20 mouse cellular contexts compared by ENCODE assay signal in the genomic region with DNA sequence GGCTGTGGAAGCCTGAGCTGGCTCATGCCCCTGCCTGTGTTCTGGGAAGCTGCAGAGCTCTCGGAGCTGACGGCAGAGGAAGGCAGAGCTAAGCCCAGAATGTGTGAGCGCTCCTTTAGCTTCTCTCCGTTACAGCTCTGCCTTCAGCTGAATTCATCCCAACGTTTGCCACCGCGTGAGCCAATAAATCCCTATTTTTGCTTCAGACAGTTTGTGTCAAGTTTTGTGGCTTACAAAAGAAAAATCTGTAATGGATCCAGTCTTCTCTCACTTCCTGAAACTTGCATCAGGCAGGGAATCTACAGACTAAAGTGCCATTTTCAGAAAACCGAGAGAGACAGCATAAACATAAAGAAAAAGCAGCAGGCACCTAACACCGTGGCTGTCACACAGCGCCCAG.
A peak's percentile ranks its signal among the peaks of the same experiment; 100 is the strongest.
DNase-seq lines count a peak whose midpoint lies in the region; ATAC-seq lines count a peak whose summit lies in the region.
"Had no signal": no experiment of that assay in that cellular context is flagged by ENCODE, and none has a peak within 500 bp of the region (broad histone marks: within the 10 kb centered on the region; RNA-seq: fewer than 3 reads in every experiment).

No protein-coding gene starts in this region.

- DNase-seq in forebrain, embryonic 11.5 days (ENCODE audit: low spot score), result no peak
- DNase-seq in right cerebral cortex, postnatal 10 days (ENCODE audit: low spot score in 2 of 2), result peak; percentile 68
- DNase-seq in spleen, postnatal 10 days (ENCODE audit: low spot score in 2 of 2), result no peak
- DNase-seq in ovary, adult 18-20 months (ENCODE audit: low spot score), result no peak
- DNase-seq in spleen, postnatal 36 days (ENCODE audit: low spot score in 2 of 2), result no peak
- DNase-seq: adrenal gland, postnatal 14 days; cerebellum, adult 18-20 months; cerebellum, postnatal 36 days; gastrocnemius, postnatal 36 days; heart, postnatal 4 days; kidney, adult 11 months; lung, adult 18-20 months; lung, postnatal 14 days; thymus, postnatal 25 days had no signal

- H3K9me3 ChIP-seq in forebrain, embryonic 16.5 days (ENCODE audit: control insufficient read depth, low read length), result no peaks in the 10 kb centered on the region
- H3K9me3 ChIP-seq in forebrain, embryonic 11.5 days (ENCODE audit: control insufficient read depth, low read length), result no peaks in the 10 kb centered on the region
- H3K9me3 ChIP-seq in megakaryocyte, embryonic 14.5 days, result peaks cover 97% of the 10 kb centered on the region
- H3K9me3 ChIP-seq: forebrain, embryonic 12.5 days; heart, embryonic 15.5 days had no signal

- no peak overlapping the region for H3K9ac ChIP-seq in forebrain, embryonic 16.5 days (replicated peaks; ENCODE audit: low read depth, low read length)
- H3K9ac ChIP-seq in forebrain, embryonic 11.5 days (ENCODE audit: low read length), result no peak overlapping the region
- H3K9ac ChIP-seq: forebrain, embryonic 12.5 days; heart, embryonic 15.5 days had no signal

- 0 out of 2 replicates have a peak, but pooled peaks have one; percentile 43 for ATAC-seq in forebrain, embryonic 16.5 days
- ATAC-seq in forebrain, embryonic 11.5 days (replicated peaks; ENCODE audit: low FRiP score), result no peak
- ATAC-seq in megakaryocyte, adult 5-6 weeks (ENCODE audit: poor library complexity, severe bottlenecking), result no peak
- ATAC-seq: hindbrain, embryonic 16.5 days had no signal

- no peak overlapping the region for H3K4me3 ChIP-seq in forebrain, embryonic 16.5 days (replicated peaks; ENCODE audit: low read length)
- no peak overlapping the region for H3K4me3 ChIP-seq in forebrain, embryonic 11.5 days (ENCODE audit: low read depth, low read length)
- H3K4me3 ChIP-seq in megakaryocyte, embryonic 14.5 days (replicated peaks), result peak overlapping the region; percentile 54
- H3K4me3 ChIP-seq: forebrain, embryonic 12.5 days; heart, embryonic 15.5 days had no signal

- H3K4me1 ChIP-seq in forebrain, embryonic 16.5 days (replicated peaks; ENCODE audit: control insufficient read depth, insufficient read depth, low read length), result peaks cover 3% of the 10 kb centered on the region; the same call in 1 of the 2 replicates
- no peaks in the 10 kb centered on the region for H3K4me1 ChIP-seq in forebrain, embryonic 11.5 days (replicated peaks; ENCODE audit: control insufficient read depth, insufficient read depth, low read length)
- no peaks in the 10 kb centered on the region for H3K4me1 ChIP-seq in megakaryocyte, embryonic 14.5 days
- H3K4me1 ChIP-seq: heart, embryonic 15.5 days had no signal

- no peaks in the 10 kb centered on the region for H3K36me3 ChIP-seq in forebrain, embryonic 16.5 days (ENCODE audit: control insufficient read depth, insufficient read depth)
- no peaks in the 10 kb centered on the region for H3K36me3 ChIP-seq in forebrain, embryonic 11.5 days (ENCODE audit: control insufficient read depth, insufficient read depth, low read length)
- no peaks in the 10 kb centered on the region for H3K36me3 ChIP-seq in megakaryocyte, embryonic 14.5 days (replicated peaks; ENCODE audit: low read length)
- H3K36me3 ChIP-seq: forebrain, embryonic 12.5 days; heart, embryonic 15.5 days had no signal

- H3K4me2 ChIP-seq in forebrain, embryonic 16.5 days (ENCODE audit: low read length), result no peak overlapping the region
- H3K4me2 ChIP-seq in forebrain, embryonic 11.5 days (ENCODE audit: low read depth, low read length, severe bottlenecking), result no peak overlapping the region
- H3K4me2 ChIP-seq: forebrain, embryonic 12.5 days; heart, embryonic 15.5 days had no signal

- WGBS in forebrain, embryonic 16.5 days, result 65% methylated on average over 10 of the region's 10 CpGs
- WGBS in forebrain, embryonic 11.5 days, result 87% methylated on average over 10 of the region's 10 CpGs

- no peaks in the 10 kb centered on the region for H3K27me3 ChIP-seq in forebrain, embryonic 16.5 days (replicated peaks; ENCODE audit: control insufficient read depth, insufficient read depth, low read length)
- no peaks in the 10 kb centered on the region for H3K27me3 ChIP-seq in forebrain, embryonic 11.5 days (ENCODE audit: control insufficient read depth, insufficient read depth, low read length)
- no peaks in the 10 kb centered on the region for H3K27me3 ChIP-seq in megakaryocyte, embryonic 14.5 days (replicated peaks)
- H3K27me3 ChIP-seq: forebrain, embryonic 12.5 days; heart, embryonic 15.5 days had no signal

- no peak overlapping the region for H3K27ac ChIP-seq in forebrain, embryonic 16.5 days (ENCODE audit: low read length)
- no peak overlapping the region for H3K27ac ChIP-seq in forebrain, embryonic 11.5 days (ENCODE audit: low read depth, low read length)
- H3K27ac ChIP-seq: forebrain, embryonic 12.5 days; heart, embryonic 15.5 days had no signal

Comparison
In these comparisons a context has a peak if more than half of its experiments do, and no peak if none do; other contexts are left out.
1. DNase-seq: peak in right cerebral cortex, postnatal 10 days (2 of 2); none in forebrain, embryonic 11.5 days (single experiment), spleen, postnatal 10 days (0 of 2), ovary, adult 18-20 months (single experiment) and spleen, postnatal 36 days (0 of 2).